Mouse (Mus musculus) CD4-positive, CD25-positive, alpha-beta regulatory T cell, adult 2 months (primary cell): ENCODE results near the gene Tada2a.
A peak's percentile ranks its signal among the peaks of the same experiment; 100 is the strongest.

Experiments used
- DNase-seq: peaks from one replicate; pipeline ENCODE4 v3.0.0-alpha.2; 2012; ENCODE audit warnings: low read depth, low spot score

Gene Tada2a

GRCm38 (mm10) chr11:84115646-84116045 lies 13.8 kb downstream of the Tada2a start:
- DNase-seq, result no peak

DNA sequence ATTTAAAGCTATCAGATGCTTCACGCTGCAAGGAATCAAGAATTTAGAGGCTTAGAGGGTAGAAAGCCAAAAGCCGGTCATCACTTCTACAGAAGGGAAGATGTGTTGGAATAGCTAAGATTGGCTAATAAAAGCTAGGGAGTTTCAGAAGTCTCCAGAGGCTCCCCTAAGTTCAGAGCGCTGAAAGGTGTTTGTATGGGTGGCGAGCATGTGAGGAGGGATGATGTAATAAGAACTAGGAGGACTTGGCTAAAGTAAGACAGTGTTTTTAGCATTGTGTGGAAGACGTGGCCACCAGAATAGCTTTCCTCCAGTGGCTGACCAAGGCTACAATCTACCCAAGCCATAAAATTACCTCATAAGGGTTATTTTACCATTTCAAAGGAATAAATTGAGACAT lies 15.8 kb downstream of the Tada2a start:
- no peak for DNase-seq

- no peak for DNase-seq
These were observed 22.3 kb downstream of the Tada2a start for GRCm38 (mm10) chr11:84107137-84107536.

DNA sequence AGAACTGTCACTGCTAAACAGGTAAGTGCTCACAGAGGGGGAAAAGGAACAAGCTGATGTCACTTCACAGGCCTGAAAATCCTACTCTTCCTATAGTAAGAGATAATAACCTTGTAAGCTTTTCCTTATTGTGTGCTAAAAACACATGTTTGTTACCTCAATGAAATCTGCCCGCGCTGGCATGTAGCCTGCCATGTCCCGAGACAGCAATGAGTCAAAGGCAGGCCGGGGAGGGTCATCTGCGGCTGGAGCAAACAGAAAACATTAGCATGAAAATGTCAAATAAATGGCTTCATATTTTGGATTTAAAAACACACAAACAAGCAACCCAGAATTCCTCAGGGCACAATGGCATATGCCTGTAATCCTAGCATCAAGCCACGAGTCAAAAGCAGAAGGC lies 25.4 kb downstream of the Tada2a start:
- no peak for DNase-seq

GRCm38 (mm10) chr11:84101182-84101581 lies 28.2 kb downstream of the Tada2a start:
- no peak for DNase-seq

DNA sequence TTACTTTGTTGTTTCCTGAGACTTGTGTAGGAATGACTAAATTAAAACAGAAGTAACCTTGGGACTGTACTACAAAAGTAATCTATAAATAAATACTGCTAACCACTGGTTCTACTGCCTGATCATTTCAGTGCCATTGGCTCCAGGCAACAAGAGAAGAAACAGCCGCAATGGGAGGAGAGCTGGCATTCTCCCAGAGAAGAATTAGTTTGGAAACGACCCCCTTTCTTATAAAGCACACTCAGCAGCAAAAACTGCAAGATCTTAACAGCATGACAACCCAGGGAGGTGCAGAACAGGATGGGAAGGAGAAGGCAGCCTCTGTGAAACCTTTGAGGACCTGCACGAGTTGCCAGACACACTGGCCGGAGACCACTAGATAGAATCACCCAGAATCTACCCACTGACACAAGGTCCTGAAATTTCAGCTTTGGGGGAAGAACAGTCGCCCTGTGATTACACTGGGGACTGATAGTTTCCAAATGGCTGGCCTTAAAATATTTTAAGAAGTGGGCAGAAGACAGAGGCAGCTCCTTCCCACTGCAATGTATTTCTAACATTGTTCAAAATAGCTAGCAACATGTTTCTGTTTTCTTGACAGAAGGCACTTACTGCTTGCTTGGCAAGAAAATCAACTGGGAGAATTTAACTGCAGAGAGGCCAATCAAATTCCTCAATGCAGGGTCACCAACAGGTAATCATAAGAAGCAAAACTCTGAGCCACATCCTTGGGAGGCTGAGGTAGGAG lies 32.0 kb downstream of the Tada2a start:
- DNase-seq, result no peak

DNA sequence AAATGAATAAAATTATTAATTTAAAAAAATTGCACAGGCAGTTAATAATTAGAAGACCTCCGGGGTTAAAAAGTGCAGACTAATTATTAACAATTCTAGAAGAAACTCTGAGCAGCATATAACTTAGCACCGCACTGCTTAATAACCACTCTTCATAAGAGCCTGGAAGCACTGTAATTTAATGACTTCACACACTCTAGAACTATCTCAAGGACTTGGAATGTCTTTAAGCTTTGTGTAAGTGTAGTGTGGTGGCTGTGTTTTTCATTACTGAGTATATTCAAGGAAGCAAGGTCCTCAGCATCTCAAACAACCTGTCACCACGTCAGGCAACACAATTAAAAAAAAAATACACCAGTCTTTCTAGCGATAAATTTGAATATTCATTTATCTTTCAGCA lies 34.3 kb downstream of the Tada2a start:
- DNase-seq, result no peak

- no peak for DNase-seq
These were observed 38.8 kb downstream of the Tada2a start for GRCm38 (mm10) chr11:84090572-84090971.

GRCm38 (mm10) chr11:84081901-84082300 lies 47.5 kb downstream of the Tada2a start:
- no peak for DNase-seq

- DNase-seq, result no peak
These were observed 49.1 kb downstream of the Tada2a start for GRCm38 (mm10) chr11:84080327-84080726.

GRCm38 (mm10) chr11:84079887-84080286 lies 49.5 kb downstream of the Tada2a start:
- no peak for DNase-seq

DNA sequence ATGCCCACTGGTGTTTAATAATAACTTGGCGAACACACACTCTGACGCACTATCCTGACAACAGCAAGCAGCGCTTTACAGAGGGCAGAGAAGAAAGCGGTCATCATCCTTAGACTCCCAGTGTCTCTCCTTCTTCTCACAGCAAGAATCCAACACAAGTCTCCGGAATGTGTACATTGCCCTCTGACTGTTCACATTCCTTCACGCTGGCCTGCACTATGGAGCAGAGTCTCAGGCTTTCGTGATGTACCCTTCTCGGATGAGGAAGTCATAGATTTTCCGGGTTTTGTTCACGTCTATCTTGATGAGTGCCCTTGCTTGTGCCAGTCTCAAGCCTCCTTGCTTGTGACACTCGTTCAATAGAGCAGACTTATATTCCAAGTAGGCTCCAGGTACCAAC lies 50.0 kb downstream of the Tada2a start:
- no peak for DNase-seq

GRCm38 (mm10) chr11:84078601-84079000 lies 50.8 kb downstream of the Tada2a start:
- no peak for DNase-seq

- DNase-seq, result no peak
These were observed 52.4 kb downstream of the Tada2a start for GRCm38 (mm10) chr11:84077008-84077407.

DNA sequence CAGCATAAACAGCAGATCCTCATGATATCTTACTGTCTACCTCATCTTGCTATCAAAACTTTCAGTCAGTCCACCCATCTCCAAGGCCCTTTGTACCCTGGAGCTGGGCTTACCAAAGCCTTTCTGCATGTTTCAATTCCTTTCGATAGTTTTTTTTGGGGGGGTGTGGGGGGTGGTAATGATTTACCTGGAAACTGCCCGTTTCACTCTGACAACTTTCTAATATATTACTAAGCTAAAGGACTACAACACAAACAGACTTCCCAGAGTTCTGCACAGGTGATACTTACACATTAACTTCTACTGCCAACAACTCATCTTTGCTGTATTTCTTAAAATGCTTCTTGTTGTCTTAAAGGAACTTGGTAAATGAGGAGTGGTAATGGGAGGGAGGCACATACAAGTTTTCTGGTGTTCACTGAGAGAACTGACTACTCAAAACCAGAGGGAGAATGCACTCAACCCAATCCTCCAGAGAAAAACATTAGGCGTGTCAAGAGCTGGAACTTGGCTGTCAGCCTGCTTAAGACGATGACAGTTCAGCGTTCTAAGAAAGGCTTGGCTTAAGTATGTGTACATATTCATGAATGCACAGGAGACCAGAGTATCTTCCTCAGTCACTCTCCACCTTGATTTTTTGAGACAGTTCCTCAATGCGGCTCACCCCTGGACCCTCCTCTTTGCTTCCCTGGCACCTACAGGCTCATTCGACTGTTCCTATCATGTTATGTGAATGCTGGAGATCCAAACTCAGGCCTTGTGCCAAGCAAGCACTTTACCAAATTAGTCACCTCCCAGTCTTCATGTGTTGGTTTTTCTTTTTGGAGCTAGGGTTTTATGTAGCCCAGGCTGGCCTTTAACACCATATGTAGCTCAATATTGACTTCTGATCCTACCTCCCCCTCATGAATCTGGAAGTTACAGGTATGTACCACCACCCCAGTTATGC lies 55.3 kb downstream of the Tada2a start:
- DNase-seq, result no peak

DNA sequence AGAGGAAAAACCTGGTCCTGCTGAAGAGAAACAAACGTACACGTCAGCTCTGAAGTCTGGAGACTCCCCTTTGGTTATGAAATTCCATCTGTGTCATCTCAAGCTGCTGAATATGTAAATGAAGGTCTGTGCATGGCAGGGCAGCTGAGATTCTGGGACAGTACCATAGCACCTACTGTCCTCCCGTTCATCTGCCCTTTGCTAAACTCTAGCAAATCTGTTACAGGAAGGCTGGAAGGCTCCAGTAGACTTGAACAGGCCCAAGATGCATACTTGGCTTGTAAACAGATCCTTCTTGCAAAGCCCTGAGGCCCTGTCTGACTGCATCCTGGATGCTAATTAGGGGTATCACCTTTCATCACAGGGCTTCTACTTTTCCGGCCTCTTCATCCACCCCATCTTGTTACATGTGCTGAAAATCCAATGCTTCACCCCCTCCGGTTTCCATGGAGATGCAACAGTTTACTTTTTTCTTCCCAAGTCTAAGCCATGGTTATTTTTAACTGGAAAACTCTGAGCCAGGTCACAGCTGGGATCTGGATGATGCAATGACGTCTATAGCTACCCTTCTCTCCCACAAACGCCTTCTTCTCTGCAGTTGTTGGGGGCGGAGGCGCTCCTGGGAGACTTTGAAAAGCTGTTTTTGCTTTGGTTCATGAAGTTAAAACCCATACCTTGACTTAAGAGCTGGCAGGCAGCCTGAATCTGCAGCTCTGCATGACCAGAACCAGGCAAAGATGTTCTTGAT lies 56.3 kb downstream of the Tada2a start:
- peak; percentile 16 for DNase-seq

- DNase-seq, result peak; percentile 37
These were observed 60.4 kb downstream of the Tada2a start, which contains the start of gene Dusp14 for GRCm38 (mm10) chr11:84069034-84069370. Gene Dusp14, minus strand, starts transcription at chr11:84069261.

DNA sequence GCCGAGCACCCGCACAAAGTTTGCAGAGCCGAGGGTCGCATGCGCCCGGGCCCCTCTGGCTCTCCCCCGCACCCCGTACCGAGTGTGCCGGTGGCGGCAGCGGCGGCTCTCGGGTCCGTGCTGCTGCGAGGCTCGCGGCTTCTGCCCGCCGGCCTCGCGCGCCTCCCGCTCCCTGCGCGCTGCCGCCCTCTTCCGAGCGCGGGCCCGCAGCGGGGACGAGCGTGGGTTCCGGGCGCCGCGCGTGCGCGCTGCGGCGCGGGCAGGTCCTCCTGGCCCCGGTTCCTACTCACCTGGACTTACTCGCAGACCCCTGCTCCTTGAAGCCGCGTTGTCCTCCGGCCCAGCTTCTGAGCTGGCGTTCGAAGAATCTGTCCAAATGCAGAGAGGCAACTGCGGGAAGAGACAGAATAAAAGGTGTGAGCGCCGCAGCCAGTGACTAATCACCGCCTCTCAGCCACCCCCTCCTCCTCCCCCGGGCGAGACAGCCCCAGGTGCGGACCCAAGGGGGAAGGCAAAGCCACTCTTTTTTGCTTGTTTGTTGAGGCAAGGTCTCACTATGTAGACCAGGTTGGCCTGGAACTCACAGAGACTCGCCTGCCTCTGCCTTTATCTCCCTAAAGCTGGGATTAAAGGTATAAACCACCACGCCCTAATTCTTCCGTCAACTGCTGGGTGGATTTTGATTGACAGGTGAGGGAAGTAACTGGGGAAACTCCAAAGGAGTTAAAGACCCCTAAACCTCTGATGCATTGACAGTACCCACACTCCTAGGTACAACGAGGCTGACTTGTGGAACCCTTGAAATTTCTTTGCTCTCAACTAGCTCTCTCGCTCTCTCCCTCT lies 61.0 kb downstream of the Tada2a start:
- DNase-seq, result peak; percentile 77

GRCm38 (mm10) chr11:84067720-84068190 lies 61.6 kb downstream of the Tada2a start:
- peak; percentile 47 for DNase-seq

DNA sequence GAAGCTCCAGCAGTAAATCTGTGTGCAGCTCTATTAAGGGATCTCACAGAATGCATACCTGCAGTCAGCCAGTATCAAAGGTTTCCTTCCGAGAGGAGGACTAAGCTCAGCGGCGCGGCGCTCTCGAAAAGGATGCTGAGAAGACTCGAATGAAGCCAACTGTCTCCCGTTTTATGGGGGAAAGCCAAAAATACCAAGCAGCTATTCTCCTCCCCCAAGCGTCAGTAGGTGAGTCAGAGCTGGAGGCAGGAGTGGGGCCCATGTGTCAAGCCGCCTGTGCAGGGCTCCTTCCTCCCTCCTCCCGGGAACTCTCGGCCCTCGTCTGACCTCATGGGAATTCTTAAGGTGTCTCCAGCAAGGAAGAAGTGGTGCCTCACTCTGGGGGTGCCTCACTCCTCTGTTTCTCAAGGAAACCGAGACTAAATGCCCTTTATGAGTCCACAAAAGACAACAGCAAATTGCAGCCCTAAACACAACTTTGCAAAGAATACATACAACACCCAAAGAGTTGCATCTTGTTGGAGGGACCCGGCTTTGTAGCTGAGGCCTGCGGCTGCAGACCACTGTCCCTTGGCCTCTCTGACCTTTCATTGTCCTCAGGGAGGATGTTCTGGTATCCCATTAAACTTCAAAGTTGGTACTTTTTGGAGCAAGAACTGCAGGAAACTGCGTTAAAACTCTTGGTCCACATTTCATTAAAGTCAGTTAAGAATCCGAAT lies 62.3 kb downstream of the Tada2a start:
- peak; percentile 60 for DNase-seq
